Mouse (Mus musculus): ENCODE data around the gene Slc10a6.

Slc10a6 gene

DNA sequence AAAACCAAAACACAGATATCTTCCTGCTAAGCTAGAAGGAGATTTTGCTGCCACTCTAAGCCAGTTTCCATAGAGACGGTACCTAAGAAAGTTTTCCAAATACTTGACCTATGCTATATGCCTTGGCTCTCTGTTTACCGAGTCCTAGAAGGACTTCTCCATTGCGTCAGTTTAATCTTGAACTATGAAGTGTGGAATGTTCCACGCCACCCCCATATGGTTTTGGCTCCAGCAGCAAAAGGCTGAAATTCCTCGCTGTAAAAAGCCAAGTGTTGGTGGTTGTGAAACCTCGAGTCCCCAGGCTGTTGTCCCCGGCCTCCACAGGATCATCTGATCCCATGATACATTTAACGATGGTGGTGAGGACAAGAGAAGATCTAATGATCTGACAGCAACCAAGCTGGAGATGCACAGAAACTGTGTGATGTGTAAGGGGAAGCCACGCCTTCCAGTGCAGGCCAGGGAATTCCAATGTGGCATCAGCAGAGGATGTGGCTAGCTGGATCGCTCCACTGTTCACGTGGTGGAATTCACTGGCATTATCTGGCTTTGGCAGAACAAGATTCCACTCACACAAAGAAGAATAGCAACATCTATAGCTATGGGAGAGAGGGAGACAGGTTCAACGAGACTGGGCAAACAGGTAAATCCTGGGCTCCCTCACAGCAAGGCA lies 8.8 kb downstream of the Slc10a6 start:
- peak; percentile 52 for DNase-seq (ENCODE audit: low read depth, low spot score)

- no peak for DNase-seq (ENCODE audit: low read depth, low spot score)
Observed at GRCm38 (mm10) chr5:103617191-103617590, 12.0 kb downstream of the Slc10a6 start.

- DNase-seq (ENCODE audit: low read depth, low spot score): no peak
Observed at GRCm38 (mm10) chr5:103614356-103614755, 14.8 kb downstream of the Slc10a6 start.

DNA sequence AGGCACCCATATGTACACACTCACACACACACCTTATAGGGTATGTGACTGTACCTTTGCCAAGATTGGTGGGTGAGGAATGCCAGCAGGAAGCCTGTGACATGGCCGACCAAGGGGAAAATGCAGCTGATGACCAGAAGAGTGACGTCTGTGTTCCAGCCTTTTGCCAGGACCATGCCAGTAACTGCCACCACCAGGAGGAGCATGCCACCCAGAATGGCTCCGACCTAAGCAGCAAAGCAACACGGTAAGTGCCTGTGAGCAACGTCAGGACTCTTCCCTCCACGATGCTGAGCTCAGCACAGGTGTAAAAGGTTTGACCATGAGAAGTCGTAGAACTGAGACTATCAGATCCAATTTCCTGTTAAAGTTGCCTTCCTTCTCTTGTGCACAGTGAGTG lies 16.9 kb downstream of the Slc10a6 start:
- DNase-seq (ENCODE audit: low read depth, low spot score): no peak

- DNase-seq (ENCODE audit: low read depth, low spot score): no peak
Observed at GRCm38 (mm10) chr5:103610856-103611472, 18.2 kb downstream of the Slc10a6 start.

GRCm38 (mm10) chr5:103610148-103610547 lies 19.1 kb downstream of the Slc10a6 start:
- DNase-seq (ENCODE audit: low read depth, low spot score): no peak

DNA sequence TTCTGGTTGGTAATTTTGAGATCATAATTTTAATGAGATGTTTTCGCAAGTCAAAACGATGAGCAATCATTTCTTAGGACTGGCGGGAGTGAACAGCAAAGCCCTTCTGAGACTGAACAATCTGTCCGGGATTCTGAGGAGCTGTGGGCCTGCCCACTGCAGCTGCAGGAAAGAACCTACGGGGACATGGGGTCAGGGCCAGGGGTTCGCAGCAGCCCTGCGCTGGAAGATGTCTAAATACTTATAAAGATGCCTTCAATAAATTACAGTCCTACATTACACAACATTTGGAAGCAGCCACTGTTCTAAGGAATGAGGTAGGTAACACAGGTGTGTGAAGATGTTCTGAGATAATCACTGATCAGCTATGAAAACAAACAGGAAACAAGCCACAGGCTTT lies 23.5 kb downstream of the Slc10a6 start:
- DNase-seq (ENCODE audit: low read depth, low spot score): no peak

- DNase-seq (ENCODE audit: low read depth, low spot score): peak; percentile 46
Observed at GRCm38 (mm10) chr5:103603115-103603893, 25.9 kb downstream of the Slc10a6 start.

DNA sequence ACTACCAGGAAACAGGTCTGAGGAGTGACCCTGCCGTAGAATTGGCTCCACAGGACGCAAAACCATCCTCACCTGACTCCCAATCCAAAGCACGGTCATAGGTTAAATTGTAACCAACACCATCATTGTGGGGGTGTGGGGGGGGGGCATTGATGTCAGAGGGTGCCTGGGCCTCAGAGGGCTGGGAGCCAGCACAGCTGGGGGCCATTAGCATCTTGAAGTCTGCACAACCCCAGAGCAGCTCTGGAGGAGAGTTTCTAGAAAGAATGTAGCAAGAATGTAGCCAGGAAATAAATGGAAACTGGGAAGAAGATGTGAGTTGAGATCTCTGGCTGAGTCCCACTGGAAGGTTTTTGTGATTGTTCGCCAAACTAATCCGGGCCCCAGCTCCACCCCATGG lies 30.3 kb downstream of the Slc10a6 start:
- DNase-seq (ENCODE audit: low read depth, low spot score): peak; percentile 22

DNA sequence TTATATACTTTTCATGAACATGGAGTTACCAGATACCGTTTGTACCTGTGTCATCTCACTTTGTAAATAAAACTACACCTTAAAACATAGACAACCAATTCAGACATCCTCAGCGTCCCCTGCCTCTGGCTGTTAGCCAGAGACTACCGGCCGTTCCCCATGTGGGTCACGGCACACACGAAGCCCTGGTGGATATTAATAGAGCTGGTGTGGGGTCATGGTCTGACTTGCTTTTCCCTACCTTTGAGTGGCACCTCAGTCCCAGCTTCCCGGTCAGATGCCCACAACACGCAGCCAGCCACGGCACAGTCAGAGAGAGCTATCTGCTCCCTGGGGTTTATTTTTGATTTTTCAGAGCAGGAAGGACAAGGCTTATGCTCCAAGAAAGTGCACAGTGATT lies 30.9 kb downstream of the Slc10a6 start:
- DNase-seq (ENCODE audit: low read depth, low spot score): no peak

DNA sequence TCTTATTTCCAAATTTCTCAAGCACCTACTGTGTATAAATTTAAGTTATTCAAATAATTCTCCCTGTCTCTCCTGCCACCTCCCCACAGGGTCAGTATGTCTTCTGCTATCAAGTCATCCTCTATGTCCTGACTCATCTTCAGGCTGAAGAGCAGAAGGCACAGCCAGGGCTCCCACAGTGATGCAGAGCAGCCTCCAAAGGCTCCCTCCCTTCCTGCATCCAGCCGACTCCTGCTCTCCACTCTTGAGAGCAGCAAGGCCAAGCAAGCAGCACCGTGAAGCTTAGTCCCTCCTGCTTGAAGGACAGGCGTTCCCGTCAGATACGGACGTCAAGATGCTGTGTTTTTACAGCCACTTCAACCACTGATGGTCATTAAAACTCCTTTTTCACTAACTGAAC lies 31.6 kb downstream of the Slc10a6 start:
- no peak for DNase-seq (ENCODE audit: low read depth, low spot score)

GRCm38 (mm10) chr5:103596467-103597146 lies 32.6 kb downstream of the Slc10a6 start:
- DNase-seq (ENCODE audit: low read depth, low spot score): no peak

- no peak for DNase-seq (ENCODE audit: low read depth, low spot score)
Observed at GRCm38 (mm10) chr5:103595394-103596226, 33.6 kb downstream of the Slc10a6 start.

GRCm38 (mm10) chr5:103593575-103593974 lies 35.6 kb downstream of the Slc10a6 start:
- no peak for DNase-seq (ENCODE audit: low read depth, low spot score)

GRCm38 (mm10) chr5:103592706-103593105 lies 36.5 kb downstream of the Slc10a6 start:
- DNase-seq (ENCODE audit: low read depth, low spot score): peak; percentile 30

DNA sequence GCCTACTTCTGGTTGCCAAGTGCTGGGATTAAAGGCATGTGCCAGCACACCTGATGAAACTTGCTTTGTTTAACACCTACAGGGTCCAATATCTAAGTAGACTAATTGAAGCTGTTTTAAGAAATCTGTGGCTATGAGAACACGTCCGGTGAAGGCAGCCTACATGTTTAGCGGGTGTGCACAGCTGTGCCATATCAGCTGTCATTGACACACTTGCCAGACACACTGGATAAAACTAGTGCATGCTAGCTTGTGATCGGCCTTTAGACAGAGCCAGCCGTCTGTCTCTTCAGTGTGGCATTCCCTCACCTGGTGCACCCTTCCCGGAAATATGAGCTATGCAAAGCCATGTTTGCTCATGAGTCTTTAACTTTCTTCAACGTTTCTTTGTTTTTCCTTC lies 37.4 kb downstream of the Slc10a6 start:
- DNase-seq (ENCODE audit: low read depth, low spot score): no peak

- no peak for DNase-seq (ENCODE audit: low read depth, low spot score)
Observed at GRCm38 (mm10) chr5:103587219-103587618, 42.0 kb downstream of the Slc10a6 start.

DNA sequence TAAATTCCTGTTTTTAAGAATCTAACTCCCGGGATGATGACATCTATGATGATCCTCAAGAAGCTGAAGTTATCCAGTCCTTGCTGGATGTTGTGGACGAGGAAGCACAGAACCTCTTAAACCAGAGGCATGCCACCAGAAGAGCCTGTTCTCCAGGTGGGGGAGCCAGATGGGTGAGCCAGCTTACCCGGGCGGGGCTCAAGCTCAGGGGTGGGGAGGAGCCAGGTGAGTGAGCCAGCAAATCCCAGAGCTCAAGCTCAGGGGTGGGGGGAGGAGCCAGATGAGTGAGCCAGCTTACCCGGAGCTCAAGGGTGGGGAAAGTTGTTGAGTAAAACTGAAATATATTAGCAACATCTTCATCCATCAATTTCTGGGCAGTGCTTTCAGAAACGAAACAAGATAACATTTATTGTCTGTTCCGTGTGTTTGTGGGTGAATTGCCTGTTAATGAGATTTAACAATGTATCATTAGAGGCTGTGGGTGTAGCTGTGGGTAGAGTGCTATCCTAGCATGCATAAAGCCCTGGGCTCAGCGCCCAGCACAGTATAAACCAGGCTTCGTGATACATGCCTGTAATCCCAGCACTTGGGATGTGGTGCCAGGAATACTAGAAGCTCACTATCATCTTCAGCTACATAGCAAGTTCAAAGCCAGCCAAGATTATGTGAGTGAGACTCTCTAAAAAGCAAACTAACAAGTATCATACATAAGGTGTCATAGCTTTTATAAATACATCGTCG lies 49.4 kb downstream of the Slc10a6 start:
- no peak for DNase-seq (ENCODE audit: low read depth, low spot score)

- no peak for DNase-seq (ENCODE audit: low read depth, low spot score)
Observed at GRCm38 (mm10) chr5:103569446-103569845, 59.8 kb downstream of the Slc10a6 start.

DNA sequence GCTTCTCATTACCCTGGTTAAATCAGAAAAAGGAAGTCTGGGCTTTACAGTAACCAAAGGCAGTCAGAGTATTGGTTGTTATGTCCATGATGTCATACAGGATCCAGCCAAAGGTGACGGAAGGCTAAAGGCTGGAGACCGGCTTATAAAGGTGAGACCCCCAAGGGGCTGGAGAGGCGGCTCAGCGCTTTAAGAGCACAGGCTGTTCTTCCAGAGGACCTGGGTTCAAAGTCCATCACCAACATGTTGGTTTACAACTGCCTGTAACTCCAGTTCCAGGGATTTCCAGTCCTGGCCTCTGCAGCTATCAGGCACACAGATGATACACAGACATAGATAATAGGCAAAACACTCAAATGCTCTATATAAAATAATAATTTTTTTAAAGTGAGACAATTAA lies 61.2 kb downstream of the Slc10a6 start:
- DNase-seq (ENCODE audit: low read depth, low spot score): no peak

DNA sequence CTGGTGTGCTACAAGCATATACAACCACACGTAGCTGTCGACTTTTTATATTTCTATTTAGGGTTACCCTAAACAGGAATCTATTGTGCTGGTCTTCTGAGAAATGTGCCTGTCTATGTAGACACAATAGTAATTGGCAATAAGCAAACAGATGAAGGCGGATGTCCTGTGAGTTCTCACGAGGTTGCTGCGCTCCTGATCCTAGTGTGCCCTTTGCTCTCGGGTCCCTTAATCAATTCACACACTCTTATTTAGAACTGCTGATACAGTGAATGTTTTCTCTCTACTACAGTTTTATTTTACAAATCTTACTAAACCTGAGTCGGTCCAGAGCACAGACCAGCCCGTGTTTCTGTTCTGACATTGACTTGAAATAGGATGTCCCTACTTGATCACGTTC lies 68.7 kb downstream of the Slc10a6 start:
- DNase-seq (ENCODE audit: low read depth, low spot score): no peak

Measured in skeletal muscle tissue, adult 2 months (tissue).